Mouse (Mus musculus): ENCODE data around the gene Pdgfc.
"Not testable (repeated sequence)": the region's sequence is repeated elsewhere in the genome, so short reads cannot be mapped to it uniquely, and the experiment has no call there.

The Pdgfc gene

DNA sequence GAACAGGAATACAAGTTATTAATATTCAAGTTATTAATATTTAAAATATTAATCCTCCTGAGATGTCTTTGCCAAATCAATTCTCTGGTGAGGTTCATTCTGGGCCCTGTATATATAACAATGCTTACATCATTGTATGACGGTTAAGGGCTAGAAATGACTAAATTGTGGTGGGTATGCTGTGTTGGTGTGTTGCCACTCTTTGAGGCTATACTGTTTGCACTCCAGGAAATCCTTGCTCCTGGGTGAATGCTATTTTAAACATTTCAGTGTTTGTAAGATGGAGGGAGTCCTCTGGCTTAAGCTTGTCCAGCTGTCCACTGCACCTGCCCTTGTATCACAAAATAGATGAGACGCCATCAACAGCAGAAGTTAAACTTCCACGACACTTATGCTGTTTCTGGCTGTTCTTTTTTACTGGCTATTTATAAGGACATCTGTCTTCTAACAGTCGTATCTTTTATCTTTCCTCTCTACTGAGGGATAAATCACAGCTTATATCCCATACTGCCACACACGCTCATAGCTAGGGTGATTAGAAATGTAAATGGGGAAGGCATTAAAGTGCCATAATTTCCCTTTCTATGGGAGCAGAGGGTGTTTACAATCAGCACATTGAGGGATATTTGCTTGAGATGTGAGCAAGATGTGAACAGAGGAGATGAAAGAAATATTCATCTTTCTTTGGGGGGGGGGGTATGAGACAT, 9.3 kb downstream of the Pdgfc start:
- no peak for DNase-seq (ENCODE audit: low spot score)

DNA sequence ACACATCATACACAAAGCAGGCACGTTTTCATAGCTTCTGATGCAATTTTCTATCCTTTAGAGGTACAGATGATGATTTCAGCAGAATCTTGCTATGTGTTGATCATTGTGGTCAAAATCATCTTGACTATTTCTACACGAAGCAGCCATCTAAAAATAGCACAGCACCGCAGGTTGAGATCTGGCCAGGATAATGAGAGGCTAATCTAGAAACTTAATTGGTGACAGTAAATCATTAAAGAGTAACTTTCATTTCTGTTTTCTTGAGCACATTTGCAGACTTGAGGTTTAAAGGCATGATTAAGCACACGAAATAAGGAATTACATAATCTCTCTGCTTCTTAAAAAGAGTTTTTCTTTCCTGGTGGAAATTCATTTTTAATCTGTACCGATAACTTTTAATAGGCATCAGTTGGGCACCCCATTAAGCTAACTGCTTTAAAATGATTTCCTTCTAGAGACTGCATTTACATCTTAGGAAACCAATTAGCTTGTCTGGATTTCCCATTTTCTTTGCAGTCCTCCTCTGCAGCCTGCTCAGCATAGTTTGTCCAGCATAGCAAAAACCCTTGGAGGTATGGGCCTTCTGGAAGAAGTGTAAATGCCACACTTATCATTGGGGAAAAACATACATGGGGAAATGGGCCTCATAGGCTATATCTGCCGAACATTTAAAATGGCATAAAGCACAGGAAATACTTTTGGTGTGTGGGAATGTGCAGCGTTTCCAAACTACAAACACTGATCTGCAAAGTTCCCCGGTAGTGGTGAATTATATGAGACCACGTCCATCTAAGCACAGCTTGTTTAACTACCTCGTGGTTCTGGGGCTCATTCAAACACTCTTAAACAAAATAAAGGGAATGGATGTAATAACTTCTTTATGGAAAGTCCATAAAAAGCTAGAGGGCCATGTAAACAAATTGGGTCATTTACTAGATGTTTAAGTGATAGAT, 10.7 kb downstream of the Pdgfc start:
- no peak for DNase-seq (ENCODE audit: low spot score)

DNA sequence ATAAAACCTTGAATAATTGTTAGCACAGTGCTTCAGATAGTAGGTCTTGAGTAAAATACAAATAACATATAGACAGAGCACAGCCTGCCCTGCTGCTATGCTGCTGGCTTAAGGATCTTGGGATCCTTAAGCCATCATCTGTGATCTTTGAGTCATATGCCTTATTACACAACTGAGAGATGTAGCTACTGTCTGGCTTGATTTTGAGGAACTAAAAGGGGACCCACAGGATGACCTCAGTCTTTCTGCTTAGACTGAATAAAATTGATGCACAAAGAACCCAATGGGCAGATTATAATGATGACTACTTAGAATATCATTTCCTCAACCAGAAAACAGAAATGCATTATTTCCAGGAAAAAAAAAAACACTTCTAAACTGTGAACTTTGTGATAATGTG, 15.3 kb downstream of the Pdgfc start:
- no peak for DNase-seq (ENCODE audit: low spot score)

DNA sequence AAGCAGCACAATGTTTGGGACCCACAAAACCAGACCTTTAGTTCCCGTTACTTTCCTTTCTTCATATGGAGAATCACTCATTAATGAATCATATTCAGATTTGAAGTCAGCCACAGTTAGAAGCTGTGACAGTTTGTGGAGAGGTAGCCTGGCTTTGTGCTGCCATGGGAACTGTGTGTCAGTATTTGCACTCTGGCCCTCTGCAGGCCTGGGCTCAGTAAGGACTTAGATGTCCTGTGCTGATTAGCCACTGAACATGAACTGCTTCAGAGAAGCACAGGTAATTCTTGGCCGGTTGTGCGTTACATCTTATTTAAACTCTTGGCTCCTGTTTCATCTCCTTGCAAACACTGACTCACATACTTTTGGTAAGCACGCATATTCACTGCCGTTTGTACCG, 16.2 kb downstream of the Pdgfc start:
- DNase-seq (ENCODE audit: low spot score), result no peak

DNA sequence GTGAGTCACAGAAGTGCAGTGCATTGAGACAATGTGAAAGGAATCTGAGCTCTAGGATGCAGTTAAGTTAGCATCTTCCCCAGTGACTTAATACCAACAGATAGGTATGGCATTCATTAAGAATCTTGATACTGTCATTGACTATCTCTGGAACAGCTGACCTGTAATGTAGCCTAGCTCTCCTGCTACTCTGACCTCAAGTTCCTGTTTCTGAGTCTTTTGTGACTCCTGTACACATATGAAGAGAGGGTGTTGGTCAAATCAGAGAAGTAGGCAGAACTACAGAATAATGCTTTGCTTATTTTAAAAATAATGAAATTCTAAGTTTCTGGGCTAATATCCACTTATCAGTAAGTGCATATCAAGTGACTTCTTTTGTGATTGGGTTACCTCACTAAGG, 17.9 kb downstream of the Pdgfc start:
- no peak for DNase-seq (ENCODE audit: low spot score)

DNA sequence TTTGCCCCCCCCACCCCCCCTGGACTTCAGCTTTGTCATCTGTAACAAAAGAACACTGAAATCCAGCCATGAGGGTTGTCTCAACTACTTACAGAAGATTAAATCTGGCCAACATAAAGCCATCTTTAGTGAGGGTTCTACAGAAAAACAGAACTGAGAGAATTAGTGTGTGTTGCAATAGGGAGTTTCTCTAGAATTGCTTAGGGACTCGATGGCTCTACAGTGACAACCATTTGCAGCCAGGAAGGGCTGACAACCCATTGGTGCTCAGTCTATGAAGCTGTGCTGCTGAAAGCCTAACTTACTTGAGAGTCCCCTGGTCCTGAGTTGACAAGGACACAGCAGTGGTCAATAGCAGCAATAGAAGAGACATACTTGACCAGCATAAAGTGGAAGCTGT, 21.5 kb downstream of the Pdgfc start:
- no peak for DNase-seq (ENCODE audit: low spot score)

DNA sequence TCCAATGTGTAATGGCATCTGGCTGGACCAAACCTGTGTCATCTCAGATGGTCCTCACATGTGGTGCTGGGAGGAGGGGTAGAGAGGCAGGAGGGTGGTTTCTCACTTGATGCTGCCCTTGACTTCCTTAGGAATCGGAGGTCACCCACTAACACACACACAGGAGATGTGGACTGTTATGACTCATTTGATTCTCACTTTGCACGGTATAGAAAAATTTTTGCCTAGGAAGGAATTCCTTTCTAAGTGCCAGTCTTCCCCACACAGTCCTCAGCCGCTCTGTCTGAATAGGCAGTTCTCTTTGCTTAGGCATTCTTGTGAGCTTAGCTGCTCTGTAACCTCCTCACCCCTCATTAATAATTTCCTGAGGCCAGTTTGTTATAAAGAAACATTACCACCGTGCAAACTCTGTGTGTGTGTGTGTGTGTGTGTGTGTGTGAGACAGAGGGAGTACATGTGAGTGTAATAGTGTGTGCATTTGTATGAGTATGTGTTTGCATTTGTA, 22.4 kb downstream of the Pdgfc start:
- DNase-seq (ENCODE audit: low spot score), result no peak

DNA sequence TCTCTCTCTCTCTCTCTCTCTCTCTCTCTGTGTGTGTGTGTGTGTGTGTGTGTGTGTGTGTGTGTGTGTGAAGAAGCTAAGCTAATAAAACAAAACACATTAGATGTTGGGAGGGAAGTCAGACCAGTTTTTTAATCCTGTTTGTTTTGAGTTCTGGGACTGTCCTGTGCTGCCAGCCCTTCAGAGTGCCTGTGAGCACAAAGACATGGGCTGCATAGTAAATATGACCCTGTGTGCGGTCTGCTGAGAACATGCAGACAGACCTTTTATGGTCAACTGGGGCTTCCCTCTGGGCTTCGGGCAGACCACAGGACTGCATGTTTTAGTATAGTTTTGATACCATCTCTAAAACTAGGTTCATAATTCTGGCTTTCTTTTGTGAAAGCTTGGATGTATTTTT, 32.3 kb downstream of the Pdgfc start:
- DNase-seq (ENCODE audit: low spot score), result no peak

DNA sequence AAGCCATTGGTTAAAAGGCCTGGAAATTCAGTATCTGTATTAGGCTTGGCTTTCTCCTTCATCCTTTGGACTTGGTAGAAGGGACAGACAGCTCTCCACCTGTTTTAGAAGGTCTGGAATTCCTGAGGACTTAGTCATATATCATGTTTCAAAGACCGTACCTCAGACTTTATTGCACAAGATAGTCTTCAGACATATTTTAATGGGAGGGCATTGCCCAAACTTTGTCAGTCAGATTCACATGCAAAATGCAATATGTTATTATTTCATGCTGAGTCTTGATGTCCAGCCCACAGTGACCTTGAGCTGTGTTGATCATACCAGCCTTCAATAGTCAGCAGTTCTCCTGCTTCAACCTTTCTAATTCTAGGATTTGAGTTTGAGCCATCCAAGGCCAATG, 64.9 kb downstream of the Pdgfc start:
- no peak for DNase-seq (ENCODE audit: low spot score)

DNA sequence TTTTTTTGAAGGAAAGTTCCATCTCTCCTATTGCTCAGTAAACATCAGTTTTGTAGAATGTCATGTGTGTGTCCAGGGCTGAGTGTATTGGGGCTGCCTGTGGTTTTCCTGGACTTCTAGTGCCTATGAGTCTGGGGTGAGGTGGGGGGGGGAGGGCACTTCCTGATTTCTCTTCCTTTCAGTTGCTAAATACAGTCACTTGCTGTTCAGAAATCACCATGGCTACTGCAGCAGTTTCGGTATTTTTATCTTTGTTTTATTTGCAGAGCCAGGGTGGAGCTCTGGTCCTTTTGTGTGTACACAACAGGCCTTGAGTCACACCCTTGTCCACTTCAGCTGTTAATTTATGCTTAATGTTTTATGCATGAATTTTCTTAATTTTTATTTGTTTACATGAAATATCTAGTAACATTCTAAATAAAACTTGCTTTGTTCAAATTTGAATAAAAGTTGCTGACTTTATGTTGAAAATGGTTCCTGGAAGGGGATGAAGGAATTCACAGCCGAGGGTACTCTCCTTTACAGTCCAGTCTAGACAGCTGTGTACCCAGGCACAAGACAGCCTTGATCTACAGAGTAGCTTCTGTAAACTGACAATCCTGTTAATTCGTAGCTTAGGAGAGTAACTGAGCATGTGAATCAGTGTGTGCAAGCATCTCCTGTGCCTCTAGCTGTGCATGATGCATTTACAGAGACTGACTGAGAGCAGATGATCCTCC, 66.1 kb downstream of the Pdgfc start:
- no peak for DNase-seq (ENCODE audit: low spot score)

DNA sequence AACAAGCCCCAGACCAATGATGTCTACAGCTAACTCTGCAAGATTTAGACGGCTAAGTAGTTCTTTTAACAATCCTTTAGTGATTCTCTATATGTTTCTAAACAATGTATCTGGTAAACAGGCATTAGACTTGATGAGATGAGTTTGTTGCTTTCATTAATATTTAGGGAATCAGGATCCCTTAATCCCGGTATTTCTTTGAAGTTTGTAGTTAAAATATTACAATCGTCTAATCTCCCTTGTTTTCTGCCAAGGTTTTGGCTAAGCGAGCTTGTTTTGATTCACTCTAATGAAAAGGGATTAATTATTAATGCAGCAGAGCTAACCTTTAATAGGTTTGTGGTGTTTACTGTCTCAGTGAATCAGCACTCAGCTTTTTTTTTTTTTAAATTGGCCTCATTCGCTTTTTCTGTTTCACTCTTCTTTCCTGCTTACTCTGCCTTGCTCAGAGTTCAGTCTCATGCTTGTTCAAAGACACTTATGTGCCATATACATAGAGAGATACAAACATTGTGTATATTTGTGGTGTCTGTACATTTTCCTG, 66.7 kb downstream of the Pdgfc start:
- no peak for DNase-seq (ENCODE audit: low spot score)

DNA sequence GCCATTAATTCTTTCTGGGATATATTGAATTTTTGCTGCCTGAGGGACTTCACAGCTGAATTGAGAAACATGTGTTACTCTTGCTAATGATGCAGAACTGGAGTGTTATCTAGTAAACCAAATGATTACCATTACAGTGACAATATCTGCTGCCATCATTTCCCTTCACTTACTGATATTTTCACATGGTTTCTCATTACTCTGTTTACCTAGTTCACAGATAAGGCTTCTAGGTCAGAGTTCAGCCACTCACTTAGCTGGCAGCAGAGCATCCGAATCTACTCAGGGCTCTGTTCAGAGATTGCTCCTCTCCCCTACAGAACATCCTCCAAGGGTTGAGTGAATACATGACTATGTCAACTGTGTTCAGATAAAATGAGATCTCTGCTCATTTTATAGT, 71.3 kb downstream of the Pdgfc start:
- DNase-seq (ENCODE audit: low spot score), result no peak

DNA sequence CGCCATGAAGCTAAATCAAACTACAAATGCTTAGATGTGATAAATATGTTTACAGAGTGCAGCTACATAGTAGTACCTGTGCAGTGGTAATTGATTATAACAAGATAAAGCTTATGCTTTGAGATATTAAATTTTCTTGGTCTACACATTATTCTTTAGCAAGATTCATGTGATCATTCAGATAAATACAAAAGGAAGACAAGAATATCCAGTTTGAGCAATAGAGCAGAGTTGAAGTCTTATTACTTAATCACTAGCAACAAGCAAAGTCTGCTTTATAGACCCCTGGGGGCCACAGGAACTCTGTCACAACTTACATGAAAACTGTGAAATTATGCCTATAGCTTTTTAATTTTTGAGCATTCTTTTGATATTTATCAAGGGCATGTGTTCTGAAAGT, 74.8 kb downstream of the Pdgfc start:
- DNase-seq (ENCODE audit: low spot score), result no peak

DNA sequence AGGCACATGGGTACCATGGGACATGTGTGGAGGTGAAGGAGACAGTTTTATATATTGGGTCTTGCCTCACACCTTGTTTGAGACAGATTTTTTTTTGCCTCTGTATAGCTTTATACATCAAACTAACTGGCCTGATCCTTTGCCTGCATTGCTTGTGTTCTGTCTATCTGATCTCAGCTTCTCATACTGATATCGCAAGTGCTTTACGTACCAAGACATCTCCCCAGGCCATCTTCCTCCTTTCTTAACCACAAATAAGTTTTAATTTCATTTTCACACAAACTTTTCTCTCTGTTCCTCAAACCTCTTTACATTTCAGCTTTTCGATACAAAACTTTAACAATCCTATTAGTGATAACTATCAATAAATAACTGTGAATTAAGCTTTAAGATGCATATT, 76.7 kb downstream of the Pdgfc start:
- no peak for DNase-seq (ENCODE audit: low spot score)

DNA sequence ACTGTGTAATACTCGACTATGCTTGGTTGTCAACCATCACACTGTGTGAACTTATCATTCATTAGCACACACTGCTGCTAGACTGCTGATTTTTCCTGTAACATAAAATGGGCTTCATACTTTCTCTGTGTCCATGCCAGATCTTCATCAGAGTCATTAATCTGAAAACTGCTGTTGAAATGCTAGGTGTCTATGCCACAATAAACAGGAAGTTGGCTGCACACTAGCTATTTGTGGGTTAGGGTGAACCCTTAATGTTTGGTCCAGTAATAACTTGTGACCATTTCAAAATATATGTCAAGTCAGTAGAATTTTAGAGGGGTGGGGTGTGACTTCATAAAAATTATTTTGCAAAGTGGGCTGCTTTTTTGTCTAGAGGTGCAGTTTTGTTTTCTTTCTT, 84.4 kb downstream of the Pdgfc start:
- no peak for DNase-seq (ENCODE audit: low spot score)

DNA sequence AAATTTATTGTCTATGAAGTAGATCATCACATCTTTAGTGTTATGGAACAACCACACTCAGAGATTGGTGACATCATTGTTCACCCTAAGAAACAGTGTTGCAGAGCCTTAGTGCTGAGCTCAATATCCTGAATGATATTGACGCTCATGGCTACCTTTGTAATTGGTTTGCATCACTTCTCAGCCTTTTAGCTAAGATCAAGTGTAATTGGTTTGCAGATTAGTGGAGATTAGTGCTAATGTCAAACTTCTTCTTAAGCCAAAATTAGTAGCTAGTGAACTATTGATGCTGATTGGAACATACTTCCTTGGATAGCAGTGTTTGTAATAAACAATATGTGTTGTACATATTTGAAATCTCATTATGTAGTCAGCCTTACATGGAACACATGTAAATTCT, 85.5 kb downstream of the Pdgfc start:
- DNase-seq (ENCODE audit: low spot score), result no peak

DNA sequence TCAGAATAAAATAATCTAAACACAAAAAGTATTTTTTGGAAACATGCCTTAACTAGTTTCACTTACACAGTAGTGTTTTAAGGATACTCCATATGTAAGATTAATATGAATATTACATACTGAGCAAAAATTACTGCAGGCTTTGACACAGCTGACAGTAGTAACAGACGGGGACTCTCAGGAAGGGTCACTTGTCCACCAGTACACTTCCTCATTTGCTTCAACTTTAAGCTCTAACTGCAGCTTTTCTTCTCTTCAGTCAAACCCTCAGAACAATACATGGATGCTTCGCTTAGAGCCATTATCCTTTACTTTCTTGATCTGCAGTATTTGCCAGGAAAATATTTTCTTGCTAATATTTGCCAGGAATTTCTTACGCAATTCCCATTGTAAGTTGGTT, 87.2 kb downstream of the Pdgfc start:
- no peak for DNase-seq (ENCODE audit: low spot score)

DNA sequence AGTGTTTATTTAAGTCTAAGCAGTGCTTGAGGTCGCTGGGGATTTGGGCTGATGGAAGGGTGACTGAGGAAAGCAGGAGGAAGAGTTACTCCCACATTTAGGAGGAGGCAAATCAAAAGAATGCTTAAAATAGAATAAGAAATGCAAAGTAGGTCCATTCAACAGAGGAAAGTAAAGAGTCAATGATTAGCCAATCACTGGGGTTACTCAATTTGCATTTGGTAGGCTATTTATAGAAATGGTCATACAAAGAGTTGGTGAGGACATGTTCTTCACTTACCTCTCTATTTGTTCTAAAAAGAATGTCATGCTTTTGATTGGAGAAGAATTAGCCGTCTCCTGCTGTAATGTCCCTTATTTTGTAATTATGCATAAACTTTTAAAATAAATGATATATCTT, 90.8 kb downstream of the Pdgfc start:
- no peak for DNase-seq (ENCODE audit: low spot score)

DNA sequence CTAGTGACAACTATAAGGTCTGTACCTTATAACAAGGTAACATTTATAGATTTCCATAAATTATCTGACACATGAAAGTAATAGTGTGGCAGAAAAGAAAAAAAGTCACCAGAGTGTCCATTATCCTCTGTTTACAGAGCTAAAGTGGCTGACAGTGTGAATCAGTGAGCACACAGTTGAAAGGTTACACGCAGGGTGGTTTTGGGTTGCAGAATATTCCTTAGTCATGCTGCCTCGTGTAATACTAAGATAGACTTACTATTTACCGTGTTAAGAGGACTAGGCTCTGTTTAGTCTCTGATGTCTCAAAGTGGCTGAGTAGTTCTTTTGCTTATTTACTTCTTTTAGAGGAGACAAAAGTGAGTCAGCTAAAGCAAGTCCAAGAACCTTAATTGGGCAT, 100.8 kb downstream of the Pdgfc start:
- DNase-seq (ENCODE audit: low spot score), result no peak

DNA sequence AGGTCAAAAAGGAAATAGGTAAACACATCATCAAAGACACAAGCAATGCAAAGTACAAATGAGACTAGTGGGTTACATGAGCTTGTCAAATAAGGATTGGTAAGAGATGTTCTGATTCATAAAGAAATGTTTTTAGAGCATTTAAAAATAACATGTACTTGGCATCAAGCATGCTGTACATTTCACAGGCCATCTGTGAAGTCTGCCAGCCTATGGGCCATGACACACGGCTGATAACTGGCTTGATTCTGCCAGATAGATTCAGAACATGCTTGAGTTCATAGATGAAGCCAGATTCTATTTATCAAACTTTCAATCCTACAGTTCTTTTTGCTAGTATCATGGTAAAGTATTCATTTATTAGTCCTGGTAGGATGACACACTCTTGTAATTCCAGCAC, 101.8 kb downstream of the Pdgfc start:
- DNase-seq (ENCODE audit: low spot score), result not testable (repeated sequence)

DNA sequence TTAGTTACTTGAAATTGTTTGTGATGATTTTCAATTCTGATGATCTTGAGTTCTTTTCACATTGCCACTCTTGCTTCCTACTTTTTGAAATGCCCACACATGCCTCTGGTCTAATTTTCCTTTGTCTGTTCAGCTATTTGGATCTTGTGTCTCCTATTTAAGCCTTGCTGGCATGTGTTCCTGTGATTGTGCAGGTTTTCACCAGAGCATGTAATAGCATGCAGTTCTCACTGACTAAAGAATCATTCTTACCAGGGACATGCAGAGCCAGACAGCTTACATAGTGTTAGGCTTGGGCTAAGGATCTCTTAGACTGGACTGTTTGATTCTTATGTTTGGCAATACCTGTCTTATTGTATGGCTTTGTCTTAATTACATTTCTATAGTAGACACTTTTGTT, 107.5 kb downstream of the Pdgfc start:
- DNase-seq (ENCODE audit: low spot score), result no peak

DNA sequence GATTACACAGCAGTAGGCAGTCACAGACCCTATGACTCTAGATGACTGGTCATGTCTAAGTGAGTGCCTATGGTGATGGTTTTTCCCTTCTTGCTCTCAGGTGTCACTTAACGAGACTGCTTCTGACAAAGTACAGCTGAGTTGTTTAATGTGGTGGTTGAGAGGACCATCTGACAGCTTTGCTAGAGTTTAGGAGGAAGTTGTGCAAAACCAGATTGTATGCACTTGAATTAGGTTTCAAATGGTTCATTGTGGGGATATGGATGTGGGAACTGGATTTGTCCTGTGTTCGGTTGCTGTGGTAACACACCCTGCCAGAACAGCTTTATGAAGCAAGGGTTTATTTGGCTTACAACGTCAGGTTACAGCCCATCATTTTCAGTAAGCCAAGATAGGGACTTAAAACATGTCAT, 112.9 kb downstream of the Pdgfc start:
- no peak for DNase-seq (ENCODE audit: low spot score)

Measured in ovary, postnatal 14 days (tissue).